Mouse (Mus musculus): ENCODE data around the gene Cdh13.

GRCm38 (mm10) chr8:118357067-118357466 is 73.5 kb downstream of the Cdh13 start:
- TF ChIP-seq CTCF (IDR thresholded peaks at IDR 0.05; ENCODE audit: low read depth) (no peak), EP300 (optimal IDR thresholded peaks at IDR 0.05) (no peak)

Data from stomach, postnatal 0 days (tissue).